Mouse (Mus musculus) spleen, adult 2 months (tissue): ENCODE results near the gene Il4ra. TPM values are rescaled to one million over a fixed set of nuclear protein-coding genes. Genes with fewer than 3 reads are reported as not detected.

Source experiments
- DNase-seq, 2 experiments: peaks; one replicate each; pipeline versions ENCODE4 v3.0.0 to v3.0.0-alpha.2; 2012 to 2021; ENCODE audit warnings: low spot score in 2 of 2, low read depth in 1 of 2
- H3K27ac ChIP-seq: fragments of 200-500 bp; 2 replicates; pipeline ENCODE4 v1.5.1; 2012; ENCODE audit warnings: low read length, inconsistent platforms; ENCODE audit not compliant: insufficient read depth
- H3K27me3 ChIP-seq: fragments of 200-500 bp; 2 replicates; pipeline ENCODE4 v1.6.1; 2012; ENCODE audit warnings: mild to moderate bottlenecking, moderate library complexity, low read length, inconsistent platforms; ENCODE audit not compliant: control insufficient read depth, insufficient read depth
- H3K36me3 ChIP-seq: fragments of 200-500 bp; 2 replicates; pipeline ENCODE4 v1.6.1; 2012; ENCODE audit warnings: mild to moderate bottlenecking, low read length, inconsistent platforms; ENCODE audit not compliant: control insufficient read depth, insufficient read depth
- H3K4me1 ChIP-seq: fragments of 200-500 bp; 2 replicates; pipeline ENCODE4 v1.6.1; 2011; ENCODE audit warnings: inconsistent platforms; ENCODE audit not compliant: control insufficient read depth, insufficient read depth, insufficient read length
- H3K4me3 ChIP-seq: fragments of 200-500 bp; 2 replicates; pipeline ENCODE4 v1.5.1; 2011; ENCODE audit warnings: mild to moderate bottlenecking, inconsistent platforms; ENCODE audit not compliant: insufficient read depth, insufficient read length; ENCODE audit errors: extremely low read depth
- CTCF ChIP-seq: fragments of 200-500 bp; IDR thresholded peaks from 2 replicates; pipeline ENCODE4 v1.5.1; 2011; ENCODE audit warnings: mild to moderate bottlenecking, inconsistent platforms; ENCODE audit not compliant: insufficient read depth, insufficient read length, insufficient replicate concordance; ENCODE audit errors: extremely low read depth
- POLR2A ChIP-seq: fragments of 200-500 bp; IDR thresholded peaks from 2 replicates; pipeline ENCODE4 v1.6.1; 2011; ENCODE audit warnings: low read depth, low read length, inconsistent platforms
- WGBS: fragments of 180-500 bp; shearing (Covaris S2); methylation state at CpG from one replicate; pipeline ENCODE4 v1.1.7; 2018; 5-methylcytosine and 5-hydroxymethylcytosine counted together
- polyA plus RNA-seq: library from polyadenylated mRNA; depleted of rRNA; stranded (reverse); fragments of >200 nt; gene quantifications from 2 replicates; pipeline ENCODE4 v1.2.3, GENCODE M21; 2012

Il4ra gene
- polyA plus RNA-seq, 1 experiment, result 83.4 TPM

DNA sequence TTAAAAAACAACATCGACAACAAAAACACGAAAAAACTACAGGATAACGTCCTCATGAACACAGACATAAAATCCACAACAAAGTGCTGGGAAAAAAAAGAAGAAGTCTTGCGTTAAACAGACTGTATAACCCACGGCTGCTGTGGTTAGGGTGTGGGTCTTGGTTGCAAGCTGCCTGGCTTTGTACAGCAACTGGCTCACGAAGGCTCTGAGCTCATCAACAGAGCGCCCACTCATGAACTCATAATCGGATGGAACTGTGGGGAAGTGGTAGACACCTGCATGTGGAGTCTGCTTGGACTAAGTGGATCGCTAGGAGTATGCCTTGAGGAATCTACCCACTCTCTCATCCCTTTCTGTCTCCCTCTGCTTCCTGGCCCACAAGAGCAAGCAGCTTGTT, 45.2 kb downstream of the Il4ra start:
- Histone ChIP-seq H3K27ac (peak overlapping the region; percentile 63), H3K27me3 (no peaks in the 10 kb centered on the region), H3K4me1 (peaks cover 71% of the 10 kb centered on the region), H3K36me3 (no peaks in the 10 kb centered on the region), H3K4me3 (no peak overlapping the region)
- TF ChIP-seq CTCF, result no peak
- no peak for TF ChIP-seq POLR2A
- DNase-seq, result peak in 1 of 2 experiments; percentile 53
- WGBS, result 21% methylated on average over 9 of the region's 9 CpGs

DNA sequence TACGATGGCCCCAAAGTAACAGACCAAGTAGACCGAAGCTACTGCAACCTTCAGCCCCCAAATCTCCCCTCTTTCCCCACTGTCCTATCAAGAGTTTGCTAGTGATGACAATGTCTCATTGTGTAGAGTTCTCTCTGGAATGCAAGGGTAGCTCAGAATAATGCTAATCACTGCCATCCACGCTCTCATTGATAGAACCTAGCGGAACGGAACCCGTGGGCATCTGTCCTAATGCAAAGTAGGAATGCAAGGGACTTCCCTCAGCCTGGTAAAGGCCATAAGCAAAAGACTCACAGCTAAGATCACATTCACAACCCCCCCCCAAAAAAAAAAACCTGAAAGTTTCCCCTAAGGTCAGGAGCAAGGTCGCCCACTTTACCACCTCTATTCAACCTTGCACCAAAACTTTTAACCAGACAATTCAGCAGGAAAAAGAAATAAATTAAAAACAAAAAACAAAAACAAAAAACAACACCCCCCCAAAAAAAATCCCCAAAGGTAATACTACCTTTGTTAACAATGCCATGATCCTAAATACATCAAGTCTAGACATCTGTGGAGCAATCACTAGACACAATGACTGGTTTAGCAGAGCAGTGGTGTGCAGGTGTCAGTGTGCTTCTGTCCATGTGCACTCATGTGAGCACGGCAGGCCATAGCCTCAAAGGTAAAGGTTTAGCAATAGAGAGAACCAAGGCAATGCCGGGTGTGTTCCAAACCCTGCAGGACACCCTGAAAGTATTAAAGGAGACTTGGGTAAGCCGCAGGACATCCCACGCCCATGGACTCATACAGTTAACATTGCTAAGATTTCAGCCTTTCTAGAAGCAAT, 45.8 kb downstream of the Il4ra start:
- no peaks in the 10 kb centered on the region for H3K27me3 ChIP-seq
- H3K4me3 ChIP-seq, result no peak overlapping the region
- 53% methylated on average over 11 of the region's 11 CpGs for WGBS
- H3K27ac ChIP-seq, result peak overlapping the region; percentile 63
- DNase-seq, result no peak
- no peak for TF ChIP-seq POLR2A
- TF ChIP-seq CTCF, result no peak
- H3K4me1 ChIP-seq, result peaks cover 68% of the 10 kb centered on the region
- no peaks in the 10 kb centered on the region for H3K36me3 ChIP-seq

DNA sequence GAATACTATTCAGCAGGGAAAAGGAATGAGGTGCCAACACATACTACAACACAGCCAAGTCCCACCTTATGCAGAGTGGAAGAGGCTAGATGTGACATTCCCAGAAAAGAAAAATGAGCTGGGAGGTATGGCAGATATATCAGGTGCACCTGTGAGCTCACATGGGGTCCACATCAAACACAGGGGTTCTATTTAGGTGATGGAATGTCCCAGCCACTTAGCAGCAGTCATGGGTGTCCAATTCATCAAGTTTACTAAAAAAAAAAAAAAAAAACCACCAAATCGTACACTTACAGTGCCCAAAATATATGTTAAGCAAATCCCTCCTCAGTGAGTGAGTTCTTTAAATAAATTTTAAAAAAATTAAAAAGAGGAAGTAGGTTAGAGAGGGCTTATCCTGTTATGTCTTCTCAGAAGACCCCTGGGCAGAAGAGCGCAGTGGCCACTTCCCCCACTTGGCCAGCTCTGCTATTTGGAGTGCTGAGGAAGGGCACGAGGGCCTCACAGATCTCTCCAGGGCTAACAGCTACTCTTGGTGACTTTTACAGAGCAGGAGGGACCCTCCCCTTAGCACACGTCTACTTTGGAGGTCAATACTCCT, 47.6 kb downstream of the Il4ra start:
- H3K36me3 ChIP-seq, result no peaks in the 10 kb centered on the region
- WGBS, result 7% methylated on average over 4 of the region's 4 CpGs
- DNase-seq, result peak in 1 of 2 experiments; percentile 54
- H3K4me1 ChIP-seq, result peaks cover 54% of the 10 kb centered on the region; the same call in 1 of the 2 replicates
- 0 out of 2 replicates have a peak overlapping the region, but pooled peaks have one; percentile 5 for H3K4me3 ChIP-seq
- no peak for TF ChIP-seq CTCF
- TF ChIP-seq POLR2A, result no peak
- H3K27ac ChIP-seq, result peak overlapping the region; percentile 84
- no peaks in the 10 kb centered on the region for H3K27me3 ChIP-seq

DNA sequence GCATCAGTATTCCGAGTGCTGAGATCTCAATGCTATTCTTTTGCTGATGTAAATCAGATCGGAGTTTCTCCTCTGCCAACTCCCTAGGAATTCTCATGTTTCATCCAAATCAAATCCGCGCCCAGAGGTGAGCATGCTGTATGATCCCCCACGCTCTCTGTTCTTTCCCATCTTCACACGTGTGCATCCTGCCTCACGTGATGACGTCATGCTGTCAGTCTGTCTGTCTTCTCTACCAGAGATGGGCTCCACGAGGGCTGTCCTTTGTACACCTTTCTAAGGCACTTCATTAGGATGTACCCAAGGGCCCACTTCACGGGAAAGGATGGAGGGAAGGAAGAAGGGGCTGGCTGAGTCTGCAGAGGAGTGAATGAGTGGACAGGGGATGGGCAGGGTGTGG, 48.2 kb downstream of the Il4ra start:
- Histone ChIP-seq H3K4me1 (peaks cover 54% of the 10 kb centered on the region; the same call in 1 of the 2 replicates), H3K27ac (peak overlapping the region; percentile 84), H3K36me3 (no peaks in the 10 kb centered on the region), H3K4me3 (no peak overlapping the region), H3K27me3 (no peaks in the 10 kb centered on the region)
- 48% methylated on average over 10 of the region's 10 CpGs for WGBS
- no peak for TF ChIP-seq CTCF
- no peak for DNase-seq

DNA sequence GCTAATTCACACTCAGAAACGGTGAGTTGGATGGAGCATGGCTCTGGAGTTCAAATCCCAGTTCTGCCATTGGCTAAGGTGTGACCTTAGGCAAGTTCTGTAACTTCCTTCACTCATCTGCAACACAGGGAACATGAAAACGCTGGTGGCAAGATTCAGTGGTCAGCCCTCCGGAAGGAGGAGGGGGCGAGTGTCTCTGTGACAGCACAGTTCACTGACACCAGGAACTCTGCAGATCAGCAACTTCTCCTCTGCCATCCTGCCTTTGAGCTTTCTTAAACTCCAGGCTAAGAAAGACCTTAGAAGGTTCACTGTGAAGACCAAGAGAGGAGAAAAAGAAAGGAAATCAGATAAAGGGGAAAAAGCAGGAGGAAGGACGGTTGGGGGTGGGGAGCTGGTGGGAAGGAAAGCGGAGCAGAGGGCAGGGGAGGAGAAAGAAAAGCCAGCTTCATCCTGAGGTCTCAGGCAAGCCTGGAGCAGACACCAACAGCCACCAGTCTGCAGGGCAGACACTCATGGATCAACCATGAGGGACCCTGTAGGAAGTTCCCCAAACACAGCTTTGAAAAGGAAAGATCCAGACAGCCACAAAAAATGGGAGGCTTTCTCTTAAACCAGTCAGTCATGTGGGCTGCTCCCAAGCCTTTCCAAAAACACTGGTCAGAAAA, 48.8 kb downstream of the Il4ra start:
- TF ChIP-seq CTCF (no peak), POLR2A (no peak)
- DNase-seq, result no peak
- H3K36me3 ChIP-seq, result no peaks in the 10 kb centered on the region
- H3K4me1 ChIP-seq, result peaks cover 54% of the 10 kb centered on the region; the same call in 1 of the 2 replicates
- no peaks in the 10 kb centered on the region for H3K27me3 ChIP-seq
- H3K4me3 ChIP-seq, result no peak overlapping the region
- 10% methylated on average over 6 of the region's 6 CpGs for WGBS
- H3K27ac ChIP-seq, result peak overlapping the region; percentile 84

DNA sequence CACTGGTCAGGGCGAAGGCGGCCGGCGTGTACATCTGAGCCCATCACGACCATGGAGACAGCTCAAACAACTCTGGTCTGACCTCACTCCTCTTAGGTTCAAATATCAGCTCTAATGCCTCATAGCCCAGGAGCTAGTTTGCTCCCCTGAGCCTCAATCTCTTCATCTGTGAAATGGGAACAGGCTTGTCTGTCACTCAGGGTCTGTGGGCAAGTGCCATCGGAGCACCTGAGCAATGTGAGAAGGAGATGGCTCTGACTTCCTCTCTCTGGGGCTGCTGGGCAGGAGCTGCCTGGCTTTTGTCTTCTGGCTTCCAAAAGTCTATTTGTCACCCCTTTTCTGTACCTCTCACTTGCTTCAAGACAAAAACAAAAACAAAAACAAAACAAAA, 49.4 kb downstream of the Il4ra start:
- TF ChIP-seq CTCF (no peak), POLR2A (no peak)
- H3K4me3 ChIP-seq, result no peak overlapping the region
- no peak for DNase-seq
- H3K4me1 ChIP-seq, result peaks cover 51% of the 10 kb centered on the region; the same call in 1 of the 2 replicates
- H3K27me3 ChIP-seq, result no peaks in the 10 kb centered on the region
- peak overlapping the region; percentile 84 for H3K27ac ChIP-seq
- H3K36me3 ChIP-seq, result no peaks in the 10 kb centered on the region
- 72% methylated on average over 6 of the region's 6 CpGs for WGBS
